Mouse (Mus musculus) NIH3T3 (cell line): Measurements from ENCODE around the gene Cnppd1.

Experiments
- DNase-seq: peaks from one replicate; pipeline ENCODE4 v3.0.0-alpha.2; 2012; ENCODE audit warnings: low read depth

The Cnppd1 gene

GRCm38 (mm10) chr1:75142301-75143261 is at the start of gene Cnppd1, which contains the start of gene Retreg2:
Gene Cnppd1, minus strand, starts transcription at chr1:75142711.
Gene Retreg2, plus strand, starts transcription at chr1:75142778.
- peak; percentile 99 for DNase-seq

DNA sequence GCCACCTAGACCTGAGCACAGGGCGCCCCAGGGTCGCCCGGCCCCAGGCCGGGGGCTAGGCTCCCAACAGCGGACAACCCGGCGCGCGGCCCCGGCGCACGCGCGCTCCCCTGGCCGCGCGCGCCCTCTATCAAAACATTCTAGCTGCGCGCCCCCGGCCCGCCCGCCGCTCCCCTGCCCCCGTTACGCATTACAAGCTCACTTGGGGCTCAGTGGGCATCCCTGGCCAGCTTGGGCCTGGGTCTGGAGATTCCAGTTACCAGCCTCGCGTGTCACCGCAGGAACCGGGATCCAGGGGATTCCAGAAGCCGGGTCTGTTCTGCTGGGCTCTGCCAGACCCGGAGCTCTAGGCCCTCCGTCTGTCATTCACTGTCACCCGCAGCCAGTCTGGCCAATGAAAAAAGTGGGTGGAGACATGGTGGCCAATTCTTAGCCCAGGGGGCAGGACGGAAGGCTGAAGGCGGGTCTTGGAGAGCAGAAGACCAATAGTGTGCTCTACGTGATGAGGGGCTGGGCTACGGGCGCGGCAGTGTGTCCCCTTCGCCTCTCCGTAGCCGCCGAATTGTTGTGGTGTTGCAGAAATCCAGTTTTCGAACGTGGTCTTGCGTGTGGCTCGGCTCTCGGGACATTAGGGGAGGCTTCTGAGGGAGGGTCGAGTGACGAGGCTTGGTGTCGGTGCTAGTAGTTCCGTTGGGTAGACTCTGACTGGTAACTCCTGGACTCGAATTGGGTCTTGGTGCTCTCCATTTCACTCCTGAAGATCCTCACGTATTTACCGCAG is 49.3 kb upstream of the Cnppd1 start, which contains the start of the genes Ankzf1 and Atg9a:
Gene Ankzf1 (plus strand): TSS at position 530 of the 781 bp plus-strand sequence.
Gene Atg9a (minus strand): TSS at position 575 of the 781 bp plus-strand sequence.
- peak; percentile 98 for DNase-seq

DNA sequence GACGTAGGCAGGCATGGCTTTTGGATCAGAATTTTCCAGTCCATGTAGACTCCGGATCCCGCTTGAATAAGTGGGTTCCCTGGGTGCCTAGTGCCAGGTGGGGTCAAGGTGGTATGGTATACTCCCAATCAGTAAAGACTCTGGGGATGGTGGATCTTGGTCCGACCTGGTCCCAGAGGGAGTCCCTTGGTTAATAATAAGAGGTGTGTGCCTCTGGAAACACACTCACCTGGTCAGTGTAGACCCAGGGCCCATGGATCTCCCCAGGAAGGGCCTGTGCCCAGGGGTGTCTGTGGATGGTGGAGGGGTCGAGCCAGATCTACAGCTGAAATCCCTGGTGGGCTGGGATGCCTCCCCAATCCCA is 48.7 kb upstream of the Cnppd1 start:
- no peak for DNase-seq

DNA sequence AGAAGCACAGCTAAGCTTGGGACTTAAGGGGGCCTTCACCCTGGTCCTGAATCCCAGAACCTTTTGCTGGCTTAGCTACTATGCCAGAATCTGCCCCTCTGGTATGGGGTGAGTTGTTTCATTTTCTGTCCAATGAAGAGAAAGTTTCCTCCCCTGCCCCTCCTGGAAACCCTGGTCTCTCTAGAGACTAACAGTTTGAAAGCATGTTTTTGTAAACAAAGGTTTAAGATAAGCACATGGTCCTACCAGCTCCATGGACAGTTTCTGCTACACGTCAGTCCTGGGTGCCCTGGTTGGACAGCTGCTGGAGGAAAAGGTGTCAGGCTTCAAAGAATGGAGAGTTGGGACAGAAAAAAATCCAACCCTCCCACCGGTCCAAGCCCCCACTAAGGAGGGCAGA is 48.1 kb upstream of the Cnppd1 start:
- no peak for DNase-seq

- no peak for DNase-seq
Measured at GRCm38 (mm10) chr1:75187914-75188483, 45.5 kb upstream of the Cnppd1 start.

DNA sequence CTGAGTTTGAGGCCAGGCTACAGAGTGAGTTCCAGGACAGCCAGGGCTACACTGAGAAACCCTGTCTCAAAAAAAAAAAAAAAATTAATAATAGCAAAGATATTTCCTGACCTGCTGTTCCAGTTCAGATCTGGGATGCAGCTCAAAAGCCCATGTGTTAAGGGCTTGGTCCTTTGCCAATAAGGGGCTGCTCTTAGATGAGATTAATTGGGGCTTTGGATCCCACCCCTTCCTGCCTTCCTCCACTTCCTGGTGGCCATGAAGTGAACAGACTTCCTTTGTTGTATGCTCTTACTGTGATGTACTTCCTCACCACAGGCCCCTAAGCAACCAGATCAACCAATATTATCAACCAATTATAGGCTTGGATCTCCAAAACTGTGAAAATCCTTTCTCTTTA is 44.6 kb upstream of the Cnppd1 start:
- no peak for DNase-seq

DNA sequence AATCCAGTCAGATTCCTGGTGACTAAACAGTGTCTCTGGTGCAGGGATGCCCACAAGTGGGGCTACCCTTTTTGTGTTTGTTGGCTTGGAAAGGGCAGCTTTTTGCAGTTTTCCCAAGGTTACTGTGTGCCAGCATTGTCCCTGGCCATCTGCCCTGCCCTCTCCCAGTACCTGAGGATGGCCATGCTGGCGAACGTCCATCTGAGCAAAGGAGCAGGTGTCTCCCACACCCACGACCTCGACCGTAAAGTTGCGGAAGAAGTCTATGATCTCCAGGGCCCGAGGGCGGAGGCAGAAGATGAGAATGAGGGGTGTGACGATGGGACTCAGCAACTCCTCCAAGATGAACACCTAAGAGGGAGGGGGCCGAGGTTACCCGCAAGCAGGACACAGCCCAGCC is 43.0 kb upstream of the Cnppd1 start:
- no peak for DNase-seq

DNA sequence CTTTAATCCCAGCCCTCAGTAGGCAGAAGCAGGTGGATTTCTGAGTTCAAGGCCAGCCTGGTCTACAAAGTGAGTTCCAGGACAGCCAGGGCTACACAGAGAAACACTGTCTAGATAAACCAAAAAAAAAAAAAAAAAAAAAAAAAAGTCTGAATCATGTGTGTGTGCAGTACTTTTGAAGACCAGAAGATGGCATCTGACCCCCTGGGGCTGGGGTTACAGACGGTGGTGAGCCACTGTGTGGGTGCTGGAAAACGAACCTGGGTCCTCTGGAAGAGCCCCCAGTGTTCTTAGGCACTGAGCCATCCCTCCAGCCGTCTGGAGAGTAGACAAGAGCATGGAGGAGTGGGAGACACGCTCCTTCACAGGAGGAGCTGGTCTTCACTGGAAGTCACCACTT is 39.6 kb upstream of the Cnppd1 start:
- no peak for DNase-seq

DNA sequence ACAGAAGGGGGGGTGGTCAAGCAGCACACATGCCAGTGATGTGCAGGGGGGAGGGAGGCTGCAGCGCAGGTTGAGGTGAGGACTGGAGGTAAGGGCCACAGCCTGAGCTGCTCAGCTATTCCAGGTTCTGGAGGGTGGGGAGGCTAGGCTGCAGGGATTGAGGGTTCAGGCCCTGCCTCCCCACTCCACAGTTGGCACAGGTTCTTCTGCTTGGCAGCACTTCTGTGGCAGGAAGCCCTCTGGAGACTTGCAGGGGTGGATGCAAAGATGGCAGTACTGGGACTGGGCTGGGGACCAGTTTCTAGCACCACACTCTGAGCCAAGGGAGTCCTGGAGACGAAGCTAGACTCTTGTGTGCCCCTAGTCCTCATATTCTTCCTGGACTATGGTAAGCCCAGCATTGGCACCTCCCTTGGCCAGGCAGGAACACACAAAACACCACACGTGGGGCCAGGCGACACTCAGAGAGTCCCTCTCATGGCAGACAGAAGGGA is 38.9 kb upstream of the Cnppd1 start:
- no peak for DNase-seq

GRCm38 (mm10) chr1:75180741-75181140 is 38.2 kb upstream of the Cnppd1 start:
- DNase-seq: no peak

- DNase-seq: peak; percentile 91
Measured at GRCm38 (mm10) chr1:75180105-75180590, 37.6 kb upstream of the Cnppd1 start, which contains the start of gene Abcb6. Gene Abcb6, minus strand, starts transcription at chr1:75180392.

DNA sequence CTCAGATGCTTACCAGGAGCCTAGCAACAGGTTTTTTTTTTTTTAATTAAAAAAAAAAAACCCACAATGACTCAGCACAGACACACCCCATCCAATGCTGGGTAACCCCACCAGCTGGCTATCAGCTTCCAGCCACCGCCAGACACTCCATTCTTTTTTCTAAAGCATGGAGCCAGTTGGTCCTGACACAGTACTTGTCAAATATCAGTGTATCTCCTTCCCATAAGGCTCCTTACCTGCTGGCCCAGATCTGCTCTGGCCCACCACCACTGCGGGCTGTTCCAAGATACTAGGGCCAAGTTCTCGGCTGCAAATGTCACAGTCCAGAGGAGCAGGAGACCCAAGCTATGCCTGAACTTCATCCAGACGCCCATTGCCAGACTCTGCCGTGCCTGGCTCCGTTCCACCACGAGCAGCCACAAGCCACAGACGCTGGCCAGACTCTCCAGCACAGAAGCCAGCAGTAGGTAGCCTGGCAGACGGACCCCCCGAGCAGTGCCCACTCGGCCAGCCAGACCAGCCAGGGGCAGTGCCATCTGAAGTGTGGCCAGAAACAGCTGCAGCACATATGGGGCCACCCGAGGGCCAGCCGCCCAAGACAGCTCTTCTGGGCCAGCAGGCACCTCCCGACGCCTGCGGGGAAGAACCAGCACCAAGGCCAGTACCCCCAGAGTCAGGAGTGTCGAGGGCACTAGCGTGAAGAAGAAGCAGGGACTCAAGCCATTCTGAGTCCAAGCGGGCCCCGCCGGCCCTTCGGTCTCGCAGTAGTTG is 37.0 kb upstream of the Cnppd1 start:
- DNase-seq: peak; percentile 60

GRCm38 (mm10) chr1:75168472-75169464 is 26.3 kb upstream of the Cnppd1 start, which contains the start of gene Zfand2b:
Gene Zfand2b, plus strand, starts transcription at chr1:75168646.
- DNase-seq: peak; percentile 99

GRCm38 (mm10) chr1:75168093-75168471 is 25.6 kb upstream of the Cnppd1 start:
- DNase-seq: no peak

DNA sequence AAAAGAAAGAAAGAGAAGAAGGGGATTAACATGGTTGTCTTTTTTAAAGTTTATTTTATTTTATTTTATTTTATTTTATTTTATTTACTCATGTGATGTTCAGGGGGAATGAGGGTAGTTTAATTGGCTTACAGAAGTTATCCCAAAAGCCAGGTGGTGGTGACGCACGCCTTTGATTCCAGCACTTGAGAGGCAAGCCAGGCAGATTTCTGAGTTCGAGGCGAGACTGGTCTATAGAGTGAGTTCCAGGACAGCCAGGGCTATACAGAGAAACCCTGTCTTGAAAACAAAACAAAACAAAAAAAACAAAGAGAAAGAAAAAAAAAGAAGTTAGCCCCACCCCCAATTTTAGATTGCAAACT is 17.7 kb upstream of the Cnppd1 start:
- no peak for DNase-seq

GRCm38 (mm10) chr1:75159540-75160255 is 17.2 kb upstream of the Cnppd1 start:
- no peak for DNase-seq

- DNase-seq: no peak
Measured at GRCm38 (mm10) chr1:75158990-75159389, 16.5 kb upstream of the Cnppd1 start.

DNA sequence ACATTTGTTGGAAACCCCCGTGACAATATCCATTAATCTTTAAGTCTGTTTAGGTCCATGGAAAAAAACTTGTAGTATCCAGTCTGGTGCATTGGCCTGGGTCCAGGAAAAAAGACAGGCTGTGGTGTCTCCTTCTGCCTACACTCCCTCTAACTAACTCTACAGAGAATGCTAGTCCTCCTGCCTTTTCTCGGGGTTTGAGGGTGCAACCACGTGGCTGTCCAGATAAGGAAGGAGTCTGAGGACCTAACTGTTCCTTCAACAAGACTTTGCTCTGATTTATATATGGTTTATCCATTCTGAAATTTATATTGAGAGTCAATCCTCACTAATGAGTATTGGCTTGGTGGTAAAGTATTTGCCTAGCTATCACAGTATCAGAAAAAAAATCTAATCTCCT is 13.3 kb upstream of the Cnppd1 start:
- DNase-seq: peak; percentile 36

GRCm38 (mm10) chr1:75148727-75149126 is 6.2 kb upstream of the Cnppd1 start:
- DNase-seq: no peak
